Mouse (Mus musculus): ENCODE data around the gene Nrxn2.

DNA sequence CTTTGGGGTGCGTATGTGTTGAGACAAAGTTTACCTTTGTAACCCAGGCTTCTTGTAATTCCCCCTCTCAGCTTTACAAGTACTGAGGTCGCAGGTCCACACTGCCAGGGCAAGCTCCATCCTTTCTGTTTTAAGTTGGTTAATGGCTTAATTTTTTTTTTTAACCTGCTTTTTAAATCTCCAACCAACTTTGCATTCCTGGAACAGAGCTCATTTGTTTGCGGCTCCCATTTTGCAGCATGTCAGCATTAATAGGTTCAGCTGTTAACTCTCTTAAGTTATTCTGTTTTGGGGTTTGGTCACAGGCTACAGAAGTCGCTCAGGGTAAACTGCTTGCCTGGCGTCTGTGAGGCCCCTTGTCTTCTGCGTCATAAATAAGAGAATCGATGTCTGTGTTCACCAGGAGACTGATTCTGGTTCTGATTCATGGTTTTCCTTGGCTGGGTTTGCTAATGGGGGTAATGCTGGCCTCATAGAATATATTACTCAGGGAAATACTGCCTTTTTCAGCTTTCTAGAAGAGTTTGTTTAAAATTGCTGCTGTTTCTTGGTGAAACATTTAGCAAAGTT, 141.8 kb downstream of the Nrxn2 start:
- TF ChIP-seq CTCF (IDR thresholded peaks at IDR 0.05; ENCODE audit: control insufficient read depth, insufficient read depth, insufficient read length) = no peak
- no peak for TF ChIP-seq MYOG (IDR thresholded peaks at IDR 0.05; ENCODE audit: control insufficient read depth, extremely low read depth, insufficient read length)
- TF ChIP-seq MYOD1 (IDR thresholded peaks at IDR 0.05; ENCODE audit: control insufficient read depth, insufficient read length, low read depth) = no peak
- TF ChIP-seq USF1 (IDR thresholded peaks at IDR 0.05; ENCODE audit: low read depth) = no peak
- TF ChIP-seq CEBPB (IDR thresholded peaks at IDR 0.05; ENCODE audit: low read depth) = no peak
- no peak for TF ChIP-seq MAX (IDR thresholded peaks at IDR 0.05)
